Mouse (Mus musculus): ENCODE measurements at regions not wholly inside any gene's neighbourhood (a gene's known extent, or its start where the extent isn't known, plus 50 kb on each side); places are given as distances from the start of the nearest gene placed in this dataset.

GRCm38 (mm10) chr12:77696039-77696631, 458.2 kb downstream of the Fut8 start:
- no peak for TF ChIP-seq EP300 (IDR thresholded peaks at IDR 0.05; ENCODE audit: insufficient read depth, low read depth, low read length)
- TF ChIP-seq CTCF (IDR thresholded peaks at IDR 0.05; ENCODE audit: low read depth, low read length) = no peak
- no peak for TF ChIP-seq POLR2A (IDR thresholded peaks at IDR 0.05; ENCODE audit: insufficient read depth, low read length)
